Mouse (Mus musculus): ENCODE data around the gene Rbm7.

DNA sequence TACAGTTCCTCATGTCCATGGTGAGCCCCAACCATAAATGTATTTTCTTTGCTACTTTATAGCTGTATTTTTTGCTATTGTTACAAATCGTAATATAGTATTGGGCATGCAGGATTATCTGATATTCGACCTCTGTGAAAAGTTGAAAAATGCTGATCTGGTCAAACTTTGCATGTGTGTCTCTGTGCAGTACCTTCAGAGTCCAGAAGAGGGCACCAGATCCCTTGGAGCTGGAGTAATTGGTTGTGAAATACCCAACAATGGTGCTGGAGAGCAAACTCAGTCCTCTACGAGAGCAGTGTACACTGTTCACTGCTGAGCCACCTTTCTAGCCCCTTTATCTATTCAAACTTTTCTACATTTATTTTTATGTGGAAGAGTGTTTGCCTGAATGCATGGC lies 28.3 kb downstream of the Rbm7 start:
- TF ChIP-seq CTCF (IDR thresholded peaks at IDR 0.05; ENCODE audit: low read depth) (peak; percentile 92), EP300 (IDR thresholded peaks at IDR 0.05; ENCODE audit: low read depth) (no peak)

Data from liver, embryonic 14.5 days (tissue).